ENCODE assay signal across 9 mouse cellular contexts in the genomic region with DNA sequence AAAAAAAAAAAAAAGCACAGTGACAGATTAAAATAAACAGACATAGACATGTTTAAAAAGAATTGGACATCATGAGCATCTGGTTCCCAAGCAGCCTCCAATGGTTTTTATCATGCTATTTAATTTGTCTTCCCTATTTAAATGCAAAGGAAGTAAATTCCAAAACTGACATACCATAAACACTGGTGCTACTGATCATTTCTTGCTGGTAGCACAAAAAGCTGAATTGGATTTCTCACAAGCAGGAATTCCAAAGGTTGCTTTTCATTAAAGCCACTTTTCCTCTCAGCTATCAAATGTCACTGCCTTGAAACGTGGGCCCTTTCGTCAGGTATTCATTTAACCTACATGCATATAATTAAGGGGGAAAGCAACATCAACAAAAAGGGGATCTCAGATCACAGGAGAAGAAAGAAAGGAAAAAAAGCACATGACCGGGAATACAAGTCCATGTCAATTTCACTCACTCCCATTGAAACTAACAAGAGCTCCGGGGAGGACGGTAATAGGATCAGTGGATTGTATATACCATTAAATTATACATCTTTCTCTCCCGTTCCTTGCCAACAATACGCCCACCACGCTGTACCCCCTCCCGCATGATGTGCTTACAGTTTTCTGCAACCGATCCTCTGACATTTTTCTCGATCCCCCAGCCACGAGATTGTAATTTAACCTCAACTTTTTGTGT. TPM values are rescaled to one million over a fixed set of nuclear protein-coding genes. Genes with fewer than 3 reads are reported as not detected.
A peak's percentile ranks its signal among the peaks of the same experiment; 100 is the strongest.
DNase-seq lines count a peak whose midpoint lies in the region; ATAC-seq and TF ChIP-seq lines count a peak whose summit lies in the region.
"Had no signal": no experiment of that assay in that cellular context is flagged by ENCODE, and none has a peak within 500 bp of the region (broad histone marks: within the 10 kb centered on the region; RNA-seq: fewer than 3 reads in every experiment).

No protein-coding gene starts in this region.

- 0% methylated on average over 12 of the region's 12 CpGs for WGBS in limb, embryonic 11.5 days

- TF ChIP-seq CTCF in layer of hippocampus, adult 2 months (conservative IDR thresholded peaks at IDR 0.05): no peak
- TF ChIP-seq CTCF in embryonic fibroblast, embryonic 13.5 days (IDR thresholded peaks at IDR 0.05; ENCODE audit: borderline replicate concordance, insufficient read depth, low read length): no peak

- H3K4me2 ChIP-seq in limb, embryonic 11.5 days (ENCODE audit: low read depth, severe bottlenecking): peak overlapping the region; percentile 73

- no peaks in the 10 kb centered on the region for H3K4me1 ChIP-seq in embryonic fibroblast, embryonic 13.5 days (ENCODE audit: control insufficient read depth, insufficient read depth, low read length)
- no peaks in the 10 kb centered on the region; the same call in 1 of the 2 replicates for H3K4me1 ChIP-seq in limb, embryonic 11.5 days (ENCODE audit: control insufficient read depth, insufficient read depth, low read length)

- H3K9me3 ChIP-seq in limb, embryonic 11.5 days (ENCODE audit: control insufficient read depth, low read length): no peaks in the 10 kb centered on the region

- TF ChIP-seq POLR2A in embryonic fibroblast, embryonic 13.5 days (IDR thresholded peaks at IDR 0.05; ENCODE audit: low read depth, low read length): no peak

- peak overlapping the region; percentile 54 for H3K4me3 ChIP-seq in layer of hippocampus, adult 2 months
- peak overlapping the region; percentile 92 for H3K4me3 ChIP-seq in embryonic fibroblast, embryonic 13.5 days (ENCODE audit: insufficient read depth, low read length)
- peak overlapping the region; percentile 76 for H3K4me3 ChIP-seq in limb, embryonic 11.5 days (ENCODE audit: low read depth, low read length)

- no peaks in the 10 kb centered on the region for H3K27me3 ChIP-seq in limb, embryonic 11.5 days (ENCODE audit: control insufficient read depth, insufficient read depth, low read length)

- peak overlapping the region; percentile 60 for H3K9ac ChIP-seq in limb, embryonic 11.5 days (ENCODE audit: low read length)

- no peak for ATAC-seq in limb, embryonic 11.5 days (ENCODE audit: insufficient number of reproducible peaks, low FRiP score, low TSS enrichment, low read depth)

- peak overlapping the region; percentile 40; the same call in 1 of the 2 replicates for H3K27ac ChIP-seq in layer of hippocampus, adult 2 months
- H3K27ac ChIP-seq in embryonic fibroblast, embryonic 13.5 days (ENCODE audit: insufficient read depth, low read length): peak overlapping the region; percentile 31; the same call in 1 of the 2 replicates
- H3K27ac ChIP-seq in limb, embryonic 11.5 days (replicated peaks; ENCODE audit: low read depth, low read length): no peak overlapping the region

- no peaks in the 10 kb centered on the region for H3K36me3 ChIP-seq in limb, embryonic 11.5 days (ENCODE audit: control insufficient read depth, insufficient read depth, low read length)

- DNase-seq in layer of hippocampus, adult 2 months (ENCODE audit: low spot score in 2 of 2): no peak
- DNase-seq in layer of hippocampus, adult 9-10 months (ENCODE audit: low spot score): no peak
- DNase-seq in limb, embryonic 11.5 days (ENCODE audit: low spot score): no peak
- DNase-seq in retina, embryonic 14.5 days (ENCODE audit: low spot score): peak; percentile 60
- DNase-seq in layer of hippocampus, postnatal 10 days (ENCODE audit: low spot score in 2 of 2): no peak
- no peak for DNase-seq in layer of hippocampus, postnatal 36 days
- DNase-seq in layer of hippocampus, adult 18-20 months (ENCODE audit: low spot score in 2 of 2): no peak

RNA-seq across cellular contexts. Expression of a gene that starts 1.0 kb away (rescaled TPM):
- total RNA-seq in layer of hippocampus, adult 2 months (2021): 1 to 10 TPM; 1.2 to 1.4 TPM
- polyA plus RNA-seq in embryonic fibroblast, embryonic 13.5 days (2011; ENCODE audit: insufficient read length, low read depth, missing spikeins): 2.9 and 3.3 TPM in 2 replicates
- 13.4 and 14.8 TPM in 2 replicates for polyA plus RNA-seq in limb, embryonic 11.5 days (2014; fragmentation: Nextera tagmentation; extraction: Ambion mirVana)
- 1 to 10 TPM; 1.1 to 1.3 TPM for total RNA-seq in layer of hippocampus, postnatal 10 days (2021)
- 1 to 10 TPM; 1.0 to 1.8 TPM for total RNA-seq in layer of hippocampus, postnatal 36 days (2021)
- total RNA-seq in layer of hippocampus, adult 18-20 months (2021): 1 to 10 TPM; 1.6 to 1.8 TPM
- total RNA-seq: hematopoietic stem cell, adult 5-6 weeks had no signal
